Mouse (Mus musculus) heart, embryonic 16.5 days (tissue): Measurements from ENCODE around the gene Htr6. TPM values are rescaled to one million over a fixed set of nuclear protein-coding genes. Genes with fewer than 3 reads are reported as not detected.

ENCODE experiments used
- ATAC-seq: fragments of 200-750 bp; cut with Nextera tagmentation; replicated peaks from 2 replicates; pipeline ENCODE4 v1.8.0; 2017; ENCODE audit warnings: moderate number of reproducible peaks; ENCODE audit not compliant: insufficient read depth, low FRiP score; ENCODE audit errors: extremely low read depth
- H3K27ac ChIP-seq: fragments of 300-500 bp; sonication (generic); 2 replicates; pipeline ENCODE4 v1.5.1; 2014; ENCODE audit warnings: mild to moderate bottlenecking, low read length, control low read depth, moderate library complexity
- H3K27me3 ChIP-seq: fragments of 300-500 bp; sonication (generic); 2 replicates; pipeline ENCODE4 v1.6.1; 2014; ENCODE audit warnings: low read length, mixed read lengths; ENCODE audit not compliant: control insufficient read depth, insufficient read depth
- H3K36me3 ChIP-seq: fragments of 300-500 bp; sonication (generic); 2 replicates; pipeline ENCODE4 v1.6.1; 2014; ENCODE audit not compliant: control insufficient read depth, insufficient read depth
- H3K4me1 ChIP-seq: fragments of 300-500 bp; sonication (generic); 2 replicates; pipeline ENCODE4 v1.6.1; 2014; ENCODE audit warnings: low read length, mixed read lengths; ENCODE audit not compliant: control insufficient read depth, insufficient read depth
- H3K4me2 ChIP-seq: fragments of 300-500 bp; sonication (generic); 2 replicates; pipeline ENCODE4 v1.6.1; 2014; ENCODE audit warnings: low read depth, mild to moderate bottlenecking, control low read depth, low read length
- H3K4me3 ChIP-seq: fragments of 300-500 bp; sonication (generic); 2 replicates; pipeline ENCODE4 v1.5.1; 2014; ENCODE audit warnings: mild to moderate bottlenecking, control low read depth, low read length
- H3K9ac ChIP-seq: fragments of 300-500 bp; sonication (generic); 2 replicates; pipeline ENCODE4 v1.6.1; 2014; ENCODE audit warnings: low read length, control low read depth
- H3K9me3 ChIP-seq: fragments of 300-500 bp; sonication (generic); replicated peaks from 2 replicates; pipeline ENCODE4 v1.6.1; 2016; ENCODE audit warnings: low read length; ENCODE audit not compliant: control insufficient read depth
- WGBS: fragments of 180-500 bp; shearing (Covaris S2); extraction: QIAGEN DNeasy Blood & Tissue Kit; methylation state at CpG from one replicate; pipeline ENCODE4 v1.1.7; 2014; 5-methylcytosine and 5-hydroxymethylcytosine counted together
- polyA plus RNA-seq: library from polyadenylated mRNA; unstranded; fragments of >200 nt; fragmentation: Nextera tagmentation; extraction: Ambion mirVana; gene quantifications from 2 replicates; pipeline ENCODE4 v1.2.1, GENCODE M21; 2015

Gene Htr6
- polyA plus RNA-seq, 1 experiment from 2014 or later: not detected

DNA sequence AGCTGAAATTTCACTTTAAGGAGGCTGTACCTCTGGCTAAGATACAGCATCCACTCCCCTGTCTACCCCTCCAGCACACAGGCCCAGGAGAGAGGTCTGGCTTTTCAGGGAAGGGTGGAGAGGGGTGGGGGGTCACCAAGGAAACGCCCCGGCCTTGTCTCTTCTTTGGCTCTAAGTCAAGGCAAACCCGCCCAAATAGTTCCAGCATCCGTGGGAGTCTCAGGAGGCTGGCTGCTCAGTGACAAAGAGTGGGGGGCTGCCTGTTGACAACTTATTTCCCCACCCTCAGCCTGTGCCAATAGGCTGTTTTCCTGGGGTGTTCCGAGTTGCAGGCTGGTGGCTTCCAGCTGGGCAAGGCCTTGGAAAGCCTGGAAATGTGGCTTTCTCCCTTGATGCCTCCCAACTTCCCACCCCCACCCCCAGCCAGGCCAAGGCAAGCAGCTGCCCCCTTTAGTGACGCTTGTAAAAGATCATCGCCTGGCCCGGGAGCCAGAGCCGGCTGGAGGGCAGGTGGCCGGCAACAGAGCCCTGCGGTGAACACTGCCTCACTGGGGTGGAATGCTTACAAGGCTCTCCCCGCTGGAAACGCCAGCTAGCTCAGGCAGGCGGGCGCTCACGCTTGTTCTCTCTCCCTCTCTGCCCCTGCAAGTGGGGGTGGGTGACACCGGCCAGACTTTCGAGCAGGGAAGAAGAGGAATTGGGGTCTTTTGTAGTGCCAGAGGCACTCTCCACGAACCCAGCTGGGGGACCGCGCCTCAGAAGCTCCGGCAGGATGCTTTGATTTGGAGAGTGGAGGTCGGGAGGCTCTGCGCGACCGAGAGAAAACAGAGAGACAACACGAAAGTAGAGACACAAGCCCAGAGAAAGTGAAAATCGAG lies 16.3 kb upstream of the Htr6 start:
- H3K4me1 ChIP-seq: peaks cover 29% of the 10 kb centered on the region
- no peaks in the 10 kb centered on the region; the same call in 1 of the 2 replicates for H3K36me3 ChIP-seq
- peak overlapping the region; percentile 69 for H3K4me3 ChIP-seq
- H3K4me2 ChIP-seq: peak overlapping the region; percentile 87
- H3K27ac ChIP-seq: peak overlapping the region; percentile 24; the same call in 1 of the 2 replicates
- peak overlapping the region; percentile 79 for H3K9ac ChIP-seq
- 10% methylated on average over 28 of the region's 28 CpGs for WGBS
- H3K9me3 ChIP-seq: peaks cover 5% of the 10 kb centered on the region
- H3K27me3 ChIP-seq: peaks cover 29% of the 10 kb centered on the region
- ATAC-seq: 0 out of 2 replicates have a peak, but pooled peaks have one; percentile 26

GRCm38 (mm10) chr4:139091066-139091465 lies 15.7 kb upstream of the Htr6 start:
- H3K4me1 ChIP-seq: peaks cover 25% of the 10 kb centered on the region
- H3K4me3 ChIP-seq: peak overlapping the region; percentile 69
- ATAC-seq: no peak
- no peak overlapping the region; the same call in 1 of the 2 replicates for H3K9ac ChIP-seq
- peak overlapping the region; percentile 87 for H3K4me2 ChIP-seq
- H3K27ac ChIP-seq: no peak overlapping the region
- H3K27me3 ChIP-seq: peaks cover 29% of the 10 kb centered on the region
- peaks cover 5% of the 10 kb centered on the region for H3K9me3 ChIP-seq
- WGBS: 58% methylated on average over 7 of the region's 7 CpGs
- no peaks in the 10 kb centered on the region; the same call in 1 of the 2 replicates for H3K36me3 ChIP-seq

DNA sequence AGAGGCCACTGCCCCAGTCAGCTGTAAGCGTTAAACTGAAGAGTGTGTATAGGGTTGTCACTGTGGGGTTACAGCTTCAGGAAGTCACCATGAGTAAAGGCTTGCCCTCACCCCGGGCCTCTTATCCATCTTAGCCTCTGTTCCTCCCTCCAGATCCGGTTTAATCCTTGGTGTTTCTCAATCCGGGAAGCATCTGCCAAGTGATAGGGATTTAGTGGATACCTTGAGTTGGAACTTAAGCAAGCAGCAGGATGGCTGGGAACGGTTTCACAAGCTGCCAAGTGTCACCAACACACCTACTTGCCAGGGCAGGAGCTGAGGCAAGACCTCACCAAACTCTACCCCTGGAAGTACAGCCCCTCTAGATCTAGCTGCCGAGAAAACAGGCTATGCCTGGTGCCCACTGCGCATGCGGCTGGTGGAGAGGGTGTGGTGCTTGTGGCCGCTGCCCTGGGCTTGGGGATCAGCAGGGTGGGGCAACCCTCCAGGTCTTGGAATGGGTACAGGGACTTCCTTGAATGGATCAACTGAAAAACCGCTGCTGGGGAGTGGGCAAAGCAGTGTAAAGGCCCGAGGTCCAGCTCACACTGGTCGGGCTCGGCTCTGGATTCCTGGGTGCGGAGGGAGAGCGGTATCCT lies 15.1 kb upstream of the Htr6 start:
- WGBS: 64% methylated on average over 15 of the region's 15 CpGs

GRCm38 (mm10) chr4:139088982-139089671 lies 13.8 kb upstream of the Htr6 start:
- 60% methylated on average over 9 of the region's 9 CpGs for WGBS
- Histone ChIP-seq H3K27me3 (peaks cover 34% of the 10 kb centered on the region), H3K9ac (no peak overlapping the region)

More for the DNA sequence above, 15.1 kb upstream of the Htr6 start:
- H3K36me3 ChIP-seq: no peaks in the 10 kb centered on the region; the same call in 1 of the 2 replicates
- peaks cover 5% of the 10 kb centered on the region for H3K9me3 ChIP-seq
- H3K4me2 ChIP-seq: no peak overlapping the region
- no peak overlapping the region for H3K4me3 ChIP-seq
- peaks cover 29% of the 10 kb centered on the region for H3K27me3 ChIP-seq
- no peak for ATAC-seq
- H3K4me1 ChIP-seq: peaks cover 19% of the 10 kb centered on the region
- H3K27ac ChIP-seq: no peak overlapping the region
- no peak overlapping the region for H3K9ac ChIP-seq

DNA sequence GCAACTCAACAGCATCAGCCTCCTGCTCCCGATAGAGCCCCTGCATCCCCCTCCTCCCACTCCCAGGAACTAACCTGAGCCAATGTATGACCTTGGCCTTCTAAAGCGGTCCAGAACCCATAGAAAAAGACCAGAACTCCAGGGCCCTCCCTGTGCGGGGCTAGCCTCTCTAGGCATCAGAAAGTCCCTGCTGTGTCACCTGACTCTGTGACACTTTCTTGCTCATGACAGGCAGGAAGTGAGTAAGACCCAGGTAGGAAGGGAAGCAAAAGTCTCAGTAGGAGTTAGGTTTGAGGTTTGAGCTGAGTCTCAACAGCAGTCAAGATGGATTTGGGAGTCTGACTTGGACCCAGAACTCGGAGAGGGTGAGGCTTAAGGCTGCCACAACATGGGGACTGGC lies 11.6 kb upstream of the Htr6 start:
- 67% methylated on average over 4 of the region's 4 CpGs for WGBS
- Histone ChIP-seq H3K4me2 (no peak overlapping the region), H3K27ac (no peak overlapping the region), H3K27me3 (peaks cover 22% of the 10 kb centered on the region), H3K36me3 (no peaks in the 10 kb centered on the region), H3K9ac (no peak overlapping the region), H3K4me1 (peaks cover 16% of the 10 kb centered on the region), H3K9me3 (no peaks in the 10 kb centered on the region), H3K4me3 (no peak overlapping the region)
- ATAC-seq: no peak

More at GRCm38 (mm10) chr4:139088982-139089671, 13.8 kb upstream of the Htr6 start:
- Histone ChIP-seq H3K4me3 (no peak overlapping the region), H3K36me3 (no peaks in the 10 kb centered on the region), H3K9me3 (no peaks in the 10 kb centered on the region), H3K27ac (no peak overlapping the region), H3K4me2 (no peak overlapping the region), H3K4me1 (peaks cover 15% of the 10 kb centered on the region)
- ATAC-seq: no peak

DNA sequence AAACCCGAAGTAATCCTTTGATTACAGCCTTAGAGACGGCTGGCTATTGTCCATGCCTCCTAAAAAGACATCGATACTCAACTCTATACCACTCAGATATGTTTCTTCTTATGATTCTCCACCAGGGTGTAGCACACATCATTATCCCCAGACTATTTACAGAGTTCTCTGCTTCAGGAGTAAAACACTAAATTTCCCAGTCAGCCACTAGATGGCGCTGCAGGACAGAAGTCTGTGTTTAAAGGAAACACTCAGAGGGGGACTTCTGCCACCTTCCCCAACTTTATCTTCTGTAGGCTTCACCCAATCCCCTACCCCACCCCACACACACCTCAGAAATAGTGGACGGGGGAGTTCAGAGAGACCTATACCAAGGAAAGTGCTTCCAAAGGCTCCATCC lies 10.7 kb upstream of the Htr6 start:
- peak; percentile 47 for ATAC-seq
- no peak overlapping the region for H3K4me2 ChIP-seq
- H3K9me3 ChIP-seq: no peaks in the 10 kb centered on the region
- peaks cover 9% of the 10 kb centered on the region for H3K4me1 ChIP-seq
- H3K36me3 ChIP-seq: no peaks in the 10 kb centered on the region
- 12% methylated on average over 5 of the region's 5 CpGs for WGBS
- H3K4me3 ChIP-seq: no peak overlapping the region
- peaks cover 15% of the 10 kb centered on the region for H3K27me3 ChIP-seq
- no peak overlapping the region for H3K9ac ChIP-seq
- H3K27ac ChIP-seq: no peak overlapping the region

- H3K4me1 ChIP-seq: peaks cover 9% of the 10 kb centered on the region
- H3K4me3 ChIP-seq: no peak overlapping the region
- no peak overlapping the region for H3K4me2 ChIP-seq
- H3K27me3 ChIP-seq: peaks cover 10% of the 10 kb centered on the region
- 58% methylated on average over 11 of the region's 11 CpGs for WGBS
- ATAC-seq: no peak
- no peaks in the 10 kb centered on the region for H3K9me3 ChIP-seq
- H3K36me3 ChIP-seq: no peaks in the 10 kb centered on the region
- no peak overlapping the region for H3K27ac ChIP-seq
- H3K9ac ChIP-seq: no peak overlapping the region
These were observed 10.0 kb upstream of the Htr6 start for GRCm38 (mm10) chr4:139085337-139085736.

GRCm38 (mm10) chr4:139082790-139083564 lies 7.6 kb upstream of the Htr6 start:
- no peak overlapping the region for H3K4me2 ChIP-seq
- no peak overlapping the region for H3K9ac ChIP-seq
- ATAC-seq: no peak
- H3K27me3 ChIP-seq: peaks cover 9% of the 10 kb centered on the region
- no peaks in the 10 kb centered on the region for H3K36me3 ChIP-seq
- no peak overlapping the region for H3K4me3 ChIP-seq
- H3K27ac ChIP-seq: no peak overlapping the region
- H3K4me1 ChIP-seq: peaks cover 6% of the 10 kb centered on the region
- H3K9me3 ChIP-seq: no peaks in the 10 kb centered on the region
- WGBS: 39% methylated on average over 12 of the region's 12 CpGs
